Mouse (Mus musculus) CH12.LX (cell line): ENCODE measurements around the gene Unc13a. TPM values are rescaled to one million over a fixed set of nuclear protein-coding genes. Genes with fewer than 3 reads are reported as not detected.

ENCODE experiments used
- DNase-seq: peaks from one replicate; pipeline ENCODE4 v3.0.0-alpha.2; 2013; ENCODE audit errors: extremely low read depth
- H3K27ac ChIP-seq: 2 replicates; pipeline ENCODE4 v1.5.1; 2012; ENCODE audit warnings: low read depth, mild to moderate bottlenecking, control low read depth, moderate library complexity; ENCODE audit not compliant: insufficient read depth
- H3K27me3 ChIP-seq: replicated peaks from 2 replicates; pipeline ENCODE3; 2012; ENCODE audit warnings: inconsistent platforms
- H3K36me3 ChIP-seq, 2 experiments: replicated peaks in 1 of 2; 2 replicates each; pipeline versions ENCODE3 to v1.6.1; 2012; ENCODE audit warnings: inconsistent platforms in 1 of 2, low read length in 1 of 2, mild to moderate bottlenecking in 1 of 2, mixed read lengths in 1 of 2, moderate library complexity in 1 of 2; ENCODE audit not compliant: control insufficient read depth in 1 of 2, insufficient read depth in 1 of 2
- H3K4me1 ChIP-seq, 2 experiments: 2 replicates each; pipeline ENCODE4 v1.6.1; 2012; ENCODE audit warnings: inconsistent platforms in 1 of 2, moderate library complexity in 1 of 2; ENCODE audit not compliant: insufficient read depth in 2 of 2, control insufficient read depth in 1 of 2
- H3K4me2 ChIP-seq: 2 replicates; pipeline ENCODE4 v1.6.1; 2012; ENCODE audit warnings: low read depth, mild to moderate bottlenecking, control low read depth; ENCODE audit not compliant: poor library complexity, insufficient read depth, severe bottlenecking
- H3K4me3 ChIP-seq, 3 experiments: fragments of 150-350 bp in 1 of 3; sonication (generic) in 1 of 3; replicated peaks in 1 of 3; 2 replicates each; pipeline versions ENCODE3 to v1.5.1; 2011 to 2012; ENCODE audit warnings: low read depth in 2 of 3, low read length in 2 of 3, mild to moderate bottlenecking in 2 of 3, moderate library complexity in 2 of 3, control low read depth in 1 of 3, improper control_type of control experiment in 1 of 3, inconsistent platforms in 1 of 3, mixed read lengths in 1 of 3; ENCODE audit not compliant: poor library complexity in 1 of 3
- H3K79me2 ChIP-seq: replicated peaks from 2 replicates; pipeline ENCODE4 v1.6.1; 2012; ENCODE audit warnings: mild to moderate bottlenecking, moderate library complexity; ENCODE audit not compliant: control insufficient read depth, poor library complexity, insufficient read depth, severe bottlenecking; ENCODE audit errors: extremely low read depth
- H3K9ac ChIP-seq: 2 replicates; pipeline ENCODE4 v1.6.1; 2012; ENCODE audit warnings: low read depth, mild to moderate bottlenecking, control low read depth, moderate library complexity; ENCODE audit not compliant: insufficient read depth
- H3K9me3 ChIP-seq: replicated peaks from 2 replicates; pipeline ENCODE3; 2012; ENCODE audit warnings: low read length, inconsistent platforms, mixed read lengths
- CTCF ChIP-seq, 2 experiments: IDR thresholded peaks in 1 of 2; conservative IDR thresholded peaks in 1 of 2; 2 replicates each; pipeline ENCODE4 v1.5.1; 2011 to 2012; ENCODE audit warnings: low read depth in 2 of 2, low read length in 2 of 2, improper control_type of control experiment in 1 of 2, inconsistent platforms in 1 of 2, mild to moderate bottlenecking in 1 of 2, moderate library complexity in 1 of 2
- MAFK ChIP-seq: IDR thresholded peaks from 2 replicates; pipeline ENCODE4 v1.6.1; 2011; ENCODE audit warnings: low read length, improper control_type of control experiment; ENCODE audit not compliant: insufficient replicate concordance
- MAX ChIP-seq: IDR thresholded peaks from 2 replicates; pipeline ENCODE4 v1.6.1; 2011; ENCODE audit warnings: low read length, improper control_type of control experiment
- MEF2A ChIP-seq: IDR thresholded peaks from 2 replicates; pipeline ENCODE4 v1.6.1; 2014; ENCODE audit warnings: low read depth, mild to moderate bottlenecking, inconsistent platforms, low read length, improper control_type of control experiment, borderline replicate concordance
- MXI1 ChIP-seq: IDR thresholded peaks from 2 replicates; pipeline ENCODE4 v1.6.1; 2011; ENCODE audit warnings: mild to moderate bottlenecking, low read depth, low read length, improper control_type of control experiment
- NELFE ChIP-seq: IDR thresholded peaks from 2 replicates; pipeline ENCODE4 v1.6.1; 2011; ENCODE audit warnings: low read depth, low read length, improper control_type of control experiment
- RAD21 ChIP-seq: IDR thresholded peaks from 2 replicates; pipeline ENCODE4 v1.6.1; 2011; ENCODE audit warnings: low read depth, mild to moderate bottlenecking, low read length, improper control_type of control experiment, moderate library complexity
- SIN3A ChIP-seq: IDR thresholded peaks from 2 replicates; pipeline ENCODE4 v1.6.1; 2012; ENCODE audit warnings: low read length, improper control_type of control experiment, inconsistent platforms
- SMC3 ChIP-seq: IDR thresholded peaks from 2 replicates; pipeline ENCODE4 v1.6.1; 2011; ENCODE audit warnings: low read depth, low read length, improper control_type of control experiment
- dilution Hi-C: fragments of 300-500 bp; cut with MboI; formaldehyde crosslinking; loops from 2 replicates; pipeline ENCODE4 v1.14.3; 2020; ENCODE audit warnings: low sequenced_read_pairs; ENCODE audit not compliant: extremely low pct_unique_long_range_greater_than_20kb, extremely low pct_ligation_motif_present
- in situ Hi-C: fragments of 300-500 bp; cut with MboI; formaldehyde crosslinking; loops from 3 replicates; pipeline ENCODE4 v1.14.3; 2019; ENCODE audit warnings: low sequenced_read_pairs, low pct_ligation_motif_present, low pct_unique_long_range_greater_than_20kb, mixed read lengths
- polyA plus RNA-seq: library from polyadenylated mRNA; unstranded; fragments of >175 nt; gene quantifications from 2 replicates; pipeline ENCODE4 v1.2.1, GENCODE M21; 2012; ENCODE audit warnings: low read depth; ENCODE audit not compliant: insufficient read length
- total RNA-seq, 2 experiments: library from RNA; depleted of rRNA; stranded (reverse); fragments of 300-350 nt in 1 of 2; fragments of >200 nt in 1 of 2; gene quantifications; 2 replicates each; pipeline ENCODE4 v1.2.3; 2012 to 2014

Unc13a gene
- total and polyA plus RNA-seq, 3 experiments = 0.68 to 2.1 (median 1.0) TPM

DNA sequence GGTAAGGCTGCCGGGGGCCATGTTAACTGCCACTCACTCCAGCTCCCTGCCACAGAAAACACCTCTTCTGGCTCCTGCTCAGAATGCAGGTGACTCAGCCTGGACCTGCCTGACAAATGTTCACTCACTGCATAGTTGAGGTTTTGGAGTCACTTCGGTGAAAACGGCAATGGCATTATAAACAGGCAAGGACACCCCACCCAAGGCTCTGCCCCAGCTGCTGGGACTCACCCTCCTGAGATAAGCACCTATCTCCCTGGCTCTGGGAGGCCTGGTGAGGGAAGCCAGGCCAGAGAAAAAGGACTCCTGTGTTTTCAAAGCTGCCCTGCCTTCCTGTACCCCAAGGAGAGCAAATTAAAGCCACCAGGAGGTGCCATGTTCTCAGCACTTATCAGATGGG, 31.4 kb upstream of the Unc13a start:
- H3K36me3 ChIP-seq = peaks cover 6 to 11% of the 10 kb centered on the region in 2 experiments
- TF ChIP-seq MAFK (no peak), CTCF (conservative IDR thresholded peaks at IDR 0.05 in 1 of 2, IDR thresholded peaks at IDR 0.05 in 1 of 2; ENCODE audit: low read depth in 2 of 2, low read length in 2 of 2) (peak in 1 of 2 experiments; percentile 18; a peak in 1 of 4 replicates)
- TF ChIP-seq, all 38 proteins: peak for 1
- Histone ChIP-seq H3K4me1 (peaks cover 0 to 3% of the 10 kb centered on the region in 2 experiments; a peak in 1 of 4 replicates), H3K4me2 (no peak overlapping the region), H3K9me3 (no peaks in the 10 kb centered on the region), H3K4me3 (no peak overlapping the region), H3K79me2 (no peaks in the 10 kb centered on the region), H3K27me3 (no peaks in the 10 kb centered on the region), H3K9ac (no peak overlapping the region), H3K27ac (no peak overlapping the region)
- no peak for DNase-seq
- in situ Hi-C loops = no loop called here
- dilution Hi-C loops = no loop called here

DNA sequence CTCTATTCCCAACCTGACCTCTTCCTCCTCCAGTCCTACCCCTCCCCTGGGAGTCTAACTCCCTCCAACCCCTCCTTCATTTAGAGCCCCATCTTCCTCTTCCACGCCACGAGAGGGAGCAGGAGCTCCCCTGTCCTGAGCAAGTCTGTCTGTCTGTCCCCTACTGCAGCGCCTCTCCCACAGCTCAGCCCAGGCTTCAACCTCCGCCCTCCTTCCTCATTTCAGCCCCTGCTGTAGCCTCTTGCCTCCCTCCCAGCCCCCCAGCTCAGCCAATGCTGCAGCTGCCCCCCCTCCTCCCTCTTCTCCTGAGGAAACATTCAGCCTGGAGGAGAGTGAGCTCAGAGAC, 30.5 kb upstream of the Unc13a start:
- no peak overlapping the region for H3K4me3 ChIP-seq
- dilution Hi-C loops = no loop called here
- H3K9me3 ChIP-seq = no peaks in the 10 kb centered on the region
- H3K27me3 ChIP-seq = no peaks in the 10 kb centered on the region
- H3K36me3 ChIP-seq = peaks cover 1 to 2% of the 10 kb centered on the region in 2 experiments
- no peak for DNase-seq
- no peaks in the 10 kb centered on the region for H3K79me2 ChIP-seq
- TF ChIP-seq NELFE (no peak), RAD21 (peak; percentile 29), MEF2A (no peak), CTCF (conservative IDR thresholded peaks at IDR 0.05 in 1 of 2, IDR thresholded peaks at IDR 0.05 in 1 of 2; ENCODE audit: low read depth in 2 of 2, low read length in 2 of 2) (peak in 1 of 2 experiments; percentile 64; a peak in 2 of 4 replicates), SMC3 (peak; percentile 55)
- H3K4me2 ChIP-seq = peak overlapping the region; percentile 85
- peaks cover 0 to 3% of the 10 kb centered on the region in 2 experiments; a peak in 1 of 4 replicates for H3K4me1 ChIP-seq
- H3K27ac ChIP-seq = no peak overlapping the region
- in situ Hi-C loops = no loop called here
- H3K9ac ChIP-seq = no peak overlapping the region

DNA sequence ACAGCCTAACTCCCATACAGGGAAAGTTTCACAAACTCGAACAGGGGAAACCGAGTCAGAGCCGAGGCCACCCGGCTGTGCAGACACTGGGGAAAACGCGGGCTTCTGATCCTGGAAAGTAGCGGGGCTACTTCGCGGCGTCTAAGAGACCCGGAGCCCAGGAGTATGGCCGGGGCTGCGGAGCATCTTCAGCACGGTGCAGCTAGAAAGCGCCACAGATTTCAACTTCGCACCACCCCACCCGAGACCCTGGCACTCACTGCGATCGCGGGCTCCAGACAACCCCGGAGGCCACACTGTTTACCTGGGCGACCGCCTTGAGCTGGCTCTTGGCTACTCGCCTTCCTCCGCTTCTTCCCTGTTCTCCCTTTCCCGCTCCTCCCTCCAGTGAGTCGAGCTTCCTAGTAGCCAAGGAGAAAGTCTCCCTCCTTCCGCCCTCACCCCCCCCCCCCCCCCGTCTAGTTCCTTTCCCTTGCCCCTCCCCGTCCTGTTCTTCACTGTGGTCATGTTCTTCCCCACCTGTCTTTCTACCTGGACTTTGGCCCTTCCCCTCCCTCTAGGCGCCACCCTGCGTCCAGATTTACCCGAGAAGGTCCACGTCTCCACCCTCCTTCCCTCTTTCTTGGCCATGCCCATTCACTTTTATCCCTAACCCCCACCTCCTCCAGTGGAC, 30.0 kb upstream of the Unc13a start, which contains the start of gene B3gnt3:
Gene B3gnt3 (minus strand): TSS at position 376 of the 673 bp plus-strand sequence.
- TF ChIP-seq MXI1 (0 out of 2 replicates have a peak, but pooled peaks have one; percentile 21), SIN3A (0 out of 2 replicates have a peak, but pooled peaks have one; percentile 21), MAX (no peak)
- Histone ChIP-seq H3K27me3 (no peaks in the 10 kb centered on the region), H3K36me3 (no peaks in the 10 kb centered on the region), H3K79me2 (no peaks in the 10 kb centered on the region), H3K27ac (no peak within 1 kb of the TSS), H3K4me2 (peak within 1 kb of the TSS; percentile 85), H3K9ac (peak within 1 kb of the TSS; percentile 30; the same call in 1 of the 2 replicates), H3K4me1 (peaks cover 0 to 3% of the 10 kb centered on the region in 2 experiments; a peak in 1 of 4 replicates), H3K9me3 (no peaks in the 10 kb centered on the region), H3K4me3 (peak within 1 kb of the TSS in 2 of 3 experiments; percentile 43)
- in situ Hi-C loops = no loop called here
- DNase-seq = no peak
- dilution Hi-C loops = no loop called here
